Mouse (Mus musculus): Measurements from ENCODE around the gene Stx6. TPM values are rescaled to one million over a fixed set of nuclear protein-coding genes. Genes with fewer than 3 reads are reported as not detected.
A peak's percentile ranks its signal among the peaks of the same experiment; 100 is the strongest.
"Not testable (repeated sequence)": the region's sequence is repeated elsewhere in the genome, so short reads cannot be mapped to it uniquely, and the experiment has no call there.

Gene Stx6
- polyA plus RNA-seq, 1 experiment = 26.0 TPM

GRCm38 (mm10) chr1:155158970-155159484 is 512 bp downstream of the Stx6 start:
- Histone ChIP-seq H3K79me2 (ENCODE audit: control insufficient read depth, insufficient read depth) (peaks cover 20% of the 10 kb centered on the region), H3K4me2 (ENCODE audit: low read depth) (peak overlapping the region; percentile 84), H3K4me3 (peak overlapping the region; percentile 29), H3ac (ENCODE audit: control insufficient read depth, insufficient read length) (peak overlapping the region; percentile 45), H3K27me3 (ENCODE audit: control insufficient read depth, insufficient read depth, insufficient read length) (no peaks in the 10 kb centered on the region), H3K36me3 (ENCODE audit: control insufficient read depth, insufficient read depth) (no peaks in the 10 kb centered on the region)
- peak in 1 of 3 experiments; percentile 9 for TF ChIP-seq MYOD1 (IDR thresholded peaks at IDR 0.05; ENCODE audit: control insufficient read depth in 1 of 3, insufficient read length in 2 of 3, low read depth in 2 of 3)
- no peak for TF ChIP-seq TCF3 (IDR thresholded peaks at IDR 0.05; ENCODE audit: insufficient read length, low read depth)

- peaks cover 5% of the 10 kb centered on the region for H3K36me3 ChIP-seq (ENCODE audit: control insufficient read depth, insufficient read depth)
- H3K79me2 ChIP-seq (ENCODE audit: control insufficient read depth, insufficient read depth) = peaks cover 16% of the 10 kb centered on the region
- no peak overlapping the region for H3K4me3 ChIP-seq
- no peak overlapping the region for H3ac ChIP-seq (ENCODE audit: control insufficient read depth, insufficient read length)
- H3K4me2 ChIP-seq (ENCODE audit: low read depth) = no peak overlapping the region
- no peaks in the 10 kb centered on the region for H3K27me3 ChIP-seq (ENCODE audit: control insufficient read depth, insufficient read depth, insufficient read length)
- no peak for TF ChIP-seq E2F4 (IDR thresholded peaks at IDR 0.05; ENCODE audit: insufficient read depth)
- no peak for TF ChIP-seq USF1 (IDR thresholded peaks at IDR 0.05; ENCODE audit: low read depth)
- TF ChIP-seq TCF3 (IDR thresholded peaks at IDR 0.05; ENCODE audit: insufficient read length, low read depth) = no peak
Measured at GRCm38 (mm10) chr1:155167453-155167852, 8.9 kb downstream of the Stx6 start.

GRCm38 (mm10) chr1:155169935-155170334 is 11.4 kb downstream of the Stx6 start:
- H3K27me3 ChIP-seq (ENCODE audit: control insufficient read depth, insufficient read depth, insufficient read length) = no peaks in the 10 kb centered on the region
- H3K79me2 ChIP-seq (ENCODE audit: control insufficient read depth, insufficient read depth) = peaks cover 11% of the 10 kb centered on the region
- no peak overlapping the region for H3K4me2 ChIP-seq (ENCODE audit: low read depth)
- TF ChIP-seq SRF (IDR thresholded peaks at IDR 0.05; ENCODE audit: control insufficient read depth, insufficient read length, low read depth) (no peak), MAX (IDR thresholded peaks at IDR 0.05; ENCODE audit: low read depth) (no peak), MYOG (IDR thresholded peaks at IDR 0.05; ENCODE audit: control insufficient read depth in 1 of 3, insufficient read depth in 1 of 3, insufficient read length in 2 of 3, low read depth in 2 of 3) (no peak), MYOD1 (IDR thresholded peaks at IDR 0.05; ENCODE audit: control insufficient read depth in 1 of 3, insufficient read length in 2 of 3, low read depth in 2 of 3) (no peak), CEBPB (IDR thresholded peaks at IDR 0.05; ENCODE audit: insufficient read depth, poor library complexity, severe bottlenecking) (no peak), E2F4 (IDR thresholded peaks at IDR 0.05; ENCODE audit: insufficient read depth) (no peak), POLR2AphosphoS2 (IDR thresholded peaks at IDR 0.05; ENCODE audit: insufficient read length, low read depth) (no peak), POLR2A (IDR thresholded peaks at IDR 0.05; ENCODE audit: insufficient read length, low read depth) (no peak), TCF3 (IDR thresholded peaks at IDR 0.05; ENCODE audit: insufficient read length, low read depth) (no peak), USF1 (IDR thresholded peaks at IDR 0.05; ENCODE audit: low read depth) (no peak), REST (IDR thresholded peaks at IDR 0.05; ENCODE audit: insufficient read depth, insufficient read length) (no peak), TCF12 (IDR thresholded peaks at IDR 0.05; ENCODE audit: insufficient read depth, poor library complexity, severe bottlenecking) (no peak)
- no peak overlapping the region for H3K4me3 ChIP-seq
- no peak overlapping the region for H3ac ChIP-seq (ENCODE audit: control insufficient read depth, insufficient read length)
- H3K36me3 ChIP-seq (ENCODE audit: control insufficient read depth, insufficient read depth) = peaks cover 7% of the 10 kb centered on the region

GRCm38 (mm10) chr1:155172895-155173643 is 14.6 kb downstream of the Stx6 start:
- peaks cover 4% of the 10 kb centered on the region for H3K79me2 ChIP-seq (ENCODE audit: control insufficient read depth, insufficient read depth)
- H3K27me3 ChIP-seq (ENCODE audit: control insufficient read depth, insufficient read depth, insufficient read length) = no peaks in the 10 kb centered on the region
- TF ChIP-seq TCF12 (IDR thresholded peaks at IDR 0.05; ENCODE audit: insufficient read depth, poor library complexity, severe bottlenecking) (no peak), E2F4 (IDR thresholded peaks at IDR 0.05; ENCODE audit: insufficient read depth) (no peak), MYOD1 (IDR thresholded peaks at IDR 0.05; ENCODE audit: control insufficient read depth in 1 of 3, insufficient read length in 2 of 3, low read depth in 2 of 3) (peak in 1 of 3 experiments; percentile 9)
- H3K36me3 ChIP-seq (ENCODE audit: control insufficient read depth, insufficient read depth) = peaks cover 12% of the 10 kb centered on the region
- H3K4me2 ChIP-seq (ENCODE audit: low read depth) = no peak overlapping the region
- H3ac ChIP-seq (ENCODE audit: control insufficient read depth, insufficient read length) = no peak overlapping the region
- no peak overlapping the region for H3K4me3 ChIP-seq

- not testable (repeated sequence) for H3K4me3 ChIP-seq; H3ac ChIP-seq (ENCODE audit: control insufficient read depth, insufficient read length); H3K79me2 ChIP-seq (ENCODE audit: control insufficient read depth, insufficient read depth); H3K4me2 ChIP-seq (ENCODE audit: low read depth); H3K27me3 ChIP-seq (ENCODE audit: control insufficient read depth, insufficient read depth, insufficient read length)
- H3K36me3 ChIP-seq (ENCODE audit: control insufficient read depth, insufficient read depth) = peaks cover 12% of the 10 kb centered on the region
Measured at GRCm38 (mm10) chr1:155173644-155174016, 15.1 kb downstream of the Stx6 start.

- Histone ChIP-seq H3K4me2 (ENCODE audit: low read depth) (no peak overlapping the region), H3K79me2 (ENCODE audit: control insufficient read depth, insufficient read depth) (no peaks in the 10 kb centered on the region), H3K36me3 (ENCODE audit: control insufficient read depth, insufficient read depth) (peaks cover 12% of the 10 kb centered on the region), H3K27me3 (ENCODE audit: control insufficient read depth, insufficient read depth, insufficient read length) (no peaks in the 10 kb centered on the region), H3K4me3 (no peak overlapping the region), H3ac (ENCODE audit: control insufficient read depth, insufficient read length) (no peak overlapping the region)
- TF ChIP-seq POLR2A (IDR thresholded peaks at IDR 0.05; ENCODE audit: insufficient read length, low read depth) (no peak), MYOG (IDR thresholded peaks at IDR 0.05; ENCODE audit: control insufficient read depth in 1 of 3, insufficient read depth in 1 of 3, insufficient read length in 2 of 3, low read depth in 2 of 3) (no peak), E2F4 (IDR thresholded peaks at IDR 0.05; ENCODE audit: insufficient read depth) (no peak), CEBPB (IDR thresholded peaks at IDR 0.05; ENCODE audit: insufficient read depth, poor library complexity, severe bottlenecking) (no peak), TCF12 (IDR thresholded peaks at IDR 0.05; ENCODE audit: insufficient read depth, poor library complexity, severe bottlenecking) (no peak), TCF3 (IDR thresholded peaks at IDR 0.05; ENCODE audit: insufficient read length, low read depth) (no peak), USF1 (IDR thresholded peaks at IDR 0.05; ENCODE audit: low read depth) (no peak), REST (IDR thresholded peaks at IDR 0.05; ENCODE audit: insufficient read depth, insufficient read length) (no peak)
Measured at GRCm38 (mm10) chr1:155174424-155174823, 15.9 kb downstream of the Stx6 start.
